In genomic region chr1:34389234-34389891, GRCm38 (mm10) we compare ENCODE assay signal across 9 mouse cellular contexts. TPM values are rescaled to one million over a fixed set of nuclear protein-coding genes. Genes with fewer than 3 reads are reported as not detected.
A peak's percentile ranks its signal among the peaks of the same experiment; 100 is the strongest.
DNase-seq lines count a peak whose midpoint lies in the region; ATAC-seq and TF ChIP-seq lines count a peak whose summit lies in the region.
"Had no signal": no experiment of that assay in that cellular context is flagged by ENCODE, and none has a peak within 500 bp of the region (broad histone marks: within the 10 kb centered on the region; RNA-seq: fewer than 3 reads in every experiment).

No protein-coding gene starts in this region.

- 57% methylated on average over 6 of the region's 6 CpGs for WGBS in kidney, adult 2 months
- 53% methylated on average over 6 of the region's 6 CpGs for WGBS in intestine, embryonic 14.5 days

- H3K27ac ChIP-seq in kidney, adult 2 months (ENCODE audit: insufficient read depth, low read depth, low read length) = no peak overlapping the region
- peak overlapping the region; percentile 87 for H3K27ac ChIP-seq in embryonic fibroblast, embryonic 13.5 days (ENCODE audit: insufficient read depth, low read length)
- H3K27ac ChIP-seq in intestine, embryonic 14.5 days (ENCODE audit: low read depth) = peak overlapping the region; percentile 69

- H3K9me3 ChIP-seq in intestine, embryonic 14.5 days (ENCODE audit: control insufficient read depth, low read length) = no peaks in the 10 kb centered on the region

- ATAC-seq in intestine, embryonic 14.5 days (replicated peaks; ENCODE audit: low FRiP score, low TSS enrichment, low read depth) = 0 out of 2 replicates have a peak, but pooled peaks have one; percentile 23
- peak; percentile 55; the same call in 1 of the 2 replicates for ATAC-seq in megakaryocyte progenitor cell, adult 5-6 weeks (replicated peaks; ENCODE audit: poor library complexity)

- no peak for TF ChIP-seq POLR2A in kidney, adult 2 months (IDR thresholded peaks at IDR 0.05; ENCODE audit: low read depth, low read length)
- TF ChIP-seq POLR2A in embryonic fibroblast, embryonic 13.5 days (IDR thresholded peaks at IDR 0.05; ENCODE audit: low read depth, low read length) = no peak

- no peak overlapping the region for H3K4me3 ChIP-seq in kidney, adult 2 months (ENCODE audit: insufficient read depth, low read depth, low read length)
- H3K4me3 ChIP-seq in embryonic fibroblast, embryonic 13.5 days (ENCODE audit: insufficient read depth, low read length) = no peak overlapping the region
- H3K4me3 ChIP-seq in intestine, embryonic 14.5 days (ENCODE audit: low read depth, low read length) = no peak overlapping the region

- no peaks in the 10 kb centered on the region for H3K36me3 ChIP-seq in kidney, adult 2 months (ENCODE audit: control insufficient read depth, insufficient read depth, low read length)
- no peaks in the 10 kb centered on the region for H3K36me3 ChIP-seq in intestine, embryonic 14.5 days (ENCODE audit: control insufficient read depth, insufficient read depth, low read length)

- no peaks in the 10 kb centered on the region for H3K4me1 ChIP-seq in kidney, adult 2 months (ENCODE audit: control insufficient read depth, insufficient read depth, low read length)
- H3K4me1 ChIP-seq in embryonic fibroblast, embryonic 13.5 days (ENCODE audit: control insufficient read depth, insufficient read depth, low read length) = no peaks in the 10 kb centered on the region
- H3K4me1 ChIP-seq in intestine, embryonic 14.5 days (replicated peaks; ENCODE audit: control insufficient read depth, insufficient read depth, low read length) = 0 out of 2 replicates have a peak, but pooled peaks cover 5% of the 10 kb centered on the region

- H3K4me2 ChIP-seq in intestine, embryonic 14.5 days (ENCODE audit: low read length) = no peak overlapping the region

- H3K27me3 ChIP-seq in kidney, adult 2 months (replicated peaks; ENCODE audit: control insufficient read depth, insufficient read depth, low read length) = no peaks in the 10 kb centered on the region
- H3K27me3 ChIP-seq in intestine, embryonic 14.5 days (replicated peaks; ENCODE audit: control insufficient read depth, insufficient read depth, low read length) = no peaks in the 10 kb centered on the region

- TF ChIP-seq CTCF in kidney, adult 2 months (conservative IDR thresholded peaks at IDR 0.05; ENCODE audit: insufficient read depth, insufficient read length, low read depth, low read length) = no peak
- TF ChIP-seq CTCF in embryonic fibroblast, embryonic 13.5 days (IDR thresholded peaks at IDR 0.05; ENCODE audit: borderline replicate concordance, insufficient read depth, low read length) = no peak

- DNase-seq in kidney, adult 2 months = peak; percentile 45
- no peak for DNase-seq in kidney, adult 18-20 months
- no peak for DNase-seq in intestine, embryonic 14.5 days (ENCODE audit: low spot score)
- DNase-seq in layer of hippocampus, postnatal 36 days = no peak
- no peak for DNase-seq in embryo, embryonic 10.5 days (ENCODE audit: low spot score)
- no peak for DNase-seq in spleen, postnatal 36 days (ENCODE audit: low spot score in 2 of 2)
- DNase-seq: adrenal gland, postnatal 25 days had no signal

- H3K9ac ChIP-seq in intestine, embryonic 14.5 days (ENCODE audit: low read length) = no peak overlapping the region

RNA-seq across cellular contexts. Expression of gene Ccdc115, which starts 50.1 kb away (rescaled TPM):
- polyA plus RNA-seq in kidney, adult 2 months (2012; rRNA removed) = 20.0 and 21.7 TPM in 2 replicates
- 15.2 and 18.1 TPM in 2 replicates for polyA plus RNA-seq in embryonic fibroblast, embryonic 13.5 days (2011; ENCODE audit: insufficient read length, low read depth, missing spikeins)
- polyA plus RNA-seq in intestine, embryonic 14.5 days (2014; fragmentation: Nextera tagmentation; extraction: Ambion mirVana) = 59.6 and 60.0 TPM in 2 replicates
- total RNA-seq in megakaryocyte progenitor cell, adult 5-6 weeks (2015) = 52.4 and 54.5 TPM in 2 replicates
- 65.5 and 65.9 TPM in 2 replicates for total RNA-seq in megakaryocyte progenitor cell, adult 5-6 weeks (2017)
- 10 to 100 TPM; 17.5 to 19.3 TPM for total RNA-seq in layer of hippocampus, postnatal 36 days (2021)

RNA-seq across cellular contexts. Expression of gene Imp4, which starts 50.3 kb away (rescaled TPM):
- polyA plus RNA-seq in kidney, adult 2 months (2012; rRNA removed) = 64.7 and 71.4 TPM in 2 replicates
- 36.2 and 41.1 TPM in 2 replicates for polyA plus RNA-seq in embryonic fibroblast, embryonic 13.5 days (2011; ENCODE audit: insufficient read length, low read depth, missing spikeins)
- polyA plus RNA-seq in intestine, embryonic 14.5 days (2014; fragmentation: Nextera tagmentation; extraction: Ambion mirVana) = 120 and 126 TPM in 2 replicates
- 53.6 and 69.7 TPM in 2 replicates for total RNA-seq in megakaryocyte progenitor cell, adult 5-6 weeks (2015)
- total RNA-seq in megakaryocyte progenitor cell, adult 5-6 weeks (2017) = 29.5 and 32.1 TPM in 2 replicates
- total RNA-seq in layer of hippocampus, postnatal 36 days (2021) = 10 to 100 TPM; 32.8 to 36.6 TPM
